Mouse (Mus musculus): Measurements from ENCODE around the gene Unc119b. TPM values are rescaled to one million over a fixed set of nuclear protein-coding genes. Genes with fewer than 3 reads are reported as not detected.
A peak's percentile ranks its signal among the peaks of the same experiment; 100 is the strongest.

Unc119b gene
- polyA plus RNA-seq, 1 experiment from 2014 or later, result 64.6 TPM

DNA sequence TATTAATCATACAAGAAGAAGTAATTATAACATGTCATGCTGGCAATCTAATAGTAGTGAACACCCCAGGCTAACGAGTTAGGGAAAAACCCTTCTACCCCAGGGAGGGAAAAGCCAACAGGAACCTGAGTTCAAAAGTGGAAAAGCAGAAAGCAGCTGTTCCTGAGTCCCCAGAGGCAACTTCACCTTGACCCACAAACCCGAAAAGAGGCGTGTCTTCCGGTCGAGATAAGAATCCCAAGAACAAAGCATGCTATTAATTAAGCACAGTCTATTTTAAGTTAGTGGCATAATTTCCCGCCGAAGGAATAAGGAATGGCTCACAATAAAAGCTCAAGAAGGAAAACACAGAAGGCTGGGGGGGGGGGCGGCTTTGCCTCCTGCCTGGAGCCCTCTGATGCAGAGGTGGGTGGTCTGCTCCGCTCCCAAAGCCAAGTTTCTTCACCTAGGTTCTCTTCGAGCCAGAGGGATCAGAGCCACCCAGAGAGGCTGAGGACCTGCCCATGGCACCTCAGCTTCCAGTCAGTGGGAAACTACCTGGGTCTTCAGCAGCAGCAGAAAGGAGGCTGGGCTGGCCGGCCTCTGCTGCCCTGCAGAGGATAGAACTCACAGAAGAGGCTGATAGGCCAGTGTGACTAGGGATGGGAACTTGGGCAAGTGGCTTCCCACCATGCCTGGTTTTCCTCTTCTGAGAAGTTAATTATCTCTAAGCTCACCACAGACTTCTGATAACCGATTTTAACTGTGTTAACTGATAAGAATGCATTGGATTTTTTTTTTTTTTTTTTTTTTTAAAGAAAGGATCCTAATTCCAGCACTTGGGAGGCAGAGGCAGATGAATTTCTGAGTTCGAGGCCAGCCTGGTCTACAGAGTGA, 26.5 kb upstream of the Unc119b start:
- H3K4me2 ChIP-seq, result no peak overlapping the region
- no peak overlapping the region for H3K4me3 ChIP-seq (ENCODE audit: low read depth, low read length)
- ATAC-seq (ENCODE audit: low FRiP score) (no peak), DNase-seq (ENCODE audit: low spot score, missing footprints) (peak; percentile 51)
- WGBS, result 67% methylated on average over 13 of the region's 13 CpGs
- peaks cover 12% of the 10 kb centered on the region for H3K4me1 ChIP-seq (ENCODE audit: control insufficient read depth, insufficient read depth, low read length)
- no peaks in the 10 kb centered on the region for H3K27me3 ChIP-seq (ENCODE audit: control insufficient read depth, insufficient read depth, low read length)
- H3K27ac ChIP-seq (ENCODE audit: low read depth, low read length), result no peak overlapping the region
- no peaks in the 10 kb centered on the region for H3K36me3 ChIP-seq (ENCODE audit: control insufficient read depth, insufficient read depth, low read length)
- H3K9ac ChIP-seq (ENCODE audit: low read length), result no peak overlapping the region
- no peaks in the 10 kb centered on the region for H3K9me3 ChIP-seq (ENCODE audit: control insufficient read depth, low read length)

GRCm38 (mm10) chr5:115160655-115161054, 25.9 kb upstream of the Unc119b start:
- no peak overlapping the region for H3K27ac ChIP-seq (ENCODE audit: low read depth, low read length)
- H3K27me3 ChIP-seq (ENCODE audit: control insufficient read depth, insufficient read depth, low read length), result no peaks in the 10 kb centered on the region
- H3K4me3 ChIP-seq (ENCODE audit: low read depth, low read length), result no peak overlapping the region
- peak; percentile 64 for DNase-seq (ENCODE audit: low spot score, missing footprints)
- 80% methylated on average over 6 of the region's 6 CpGs for WGBS
- H3K4me1 ChIP-seq (ENCODE audit: control insufficient read depth, insufficient read depth, low read length), result peaks cover 18% of the 10 kb centered on the region
- H3K4me2 ChIP-seq, result no peak overlapping the region
- ATAC-seq (ENCODE audit: low FRiP score), result no peak
- H3K9ac ChIP-seq (ENCODE audit: low read length), result no peak overlapping the region
- no peaks in the 10 kb centered on the region for H3K9me3 ChIP-seq (ENCODE audit: control insufficient read depth, low read length)
- no peaks in the 10 kb centered on the region for H3K36me3 ChIP-seq (ENCODE audit: control insufficient read depth, insufficient read depth, low read length)

- DNase-seq (ENCODE audit: low spot score, missing footprints) (no peak), ATAC-seq (ENCODE audit: low FRiP score) (no peak)
- Histone ChIP-seq H3K4me2 (peak overlapping the region; percentile 87), H3K9me3 (ENCODE audit: control insufficient read depth, low read length) (no peaks in the 10 kb centered on the region), H3K36me3 (ENCODE audit: control insufficient read depth, insufficient read depth, low read length) (no peaks in the 10 kb centered on the region), H3K4me3 (ENCODE audit: low read depth, low read length) (peak overlapping the region; percentile 89), H3K9ac (ENCODE audit: low read length) (peak overlapping the region; percentile 94), H3K4me1 (ENCODE audit: control insufficient read depth, insufficient read depth, low read length) (peaks cover 30% of the 10 kb centered on the region), H3K27me3 (ENCODE audit: control insufficient read depth, insufficient read depth, low read length) (no peaks in the 10 kb centered on the region), H3K27ac (ENCODE audit: low read depth, low read length) (peak overlapping the region; percentile 93)
- 34% methylated on average over 12 of the region's 12 CpGs for WGBS
These were observed 24.4 kb upstream of the Unc119b start for GRCm38 (mm10) chr5:115159165-115159564.

- DNase-seq (ENCODE audit: low spot score, missing footprints) (peak; percentile 99), ATAC-seq (ENCODE audit: low FRiP score) (peak; percentile 98)
- Histone ChIP-seq H3K4me1 (ENCODE audit: control insufficient read depth, insufficient read depth, low read length) (peaks cover 33% of the 10 kb centered on the region), H3K4me3 (ENCODE audit: low read depth, low read length) (peak within 1 kb of the TSS; percentile 89), H3K36me3 (ENCODE audit: control insufficient read depth, insufficient read depth, low read length) (no peaks in the 10 kb centered on the region), H3K9me3 (ENCODE audit: control insufficient read depth, low read length) (no peaks in the 10 kb centered on the region), H3K27ac (ENCODE audit: low read depth, low read length) (peak within 1 kb of the TSS; percentile 93), H3K27me3 (ENCODE audit: control insufficient read depth, insufficient read depth, low read length) (no peaks in the 10 kb centered on the region), H3K4me2 (peak within 1 kb of the TSS; percentile 87), H3K9ac (ENCODE audit: low read length) (peak within 1 kb of the TSS; percentile 94)
- under 1% methylated on average over 76 of the region's 78 CpGs for WGBS
These were observed 23.5 kb upstream of the Unc119b start, which contains the start of gene Mlec for GRCm38 (mm10) chr5:115158040-115158983. TSS of gene Mlec (minus strand) at chr5:115158179.

- ATAC-seq (ENCODE audit: low FRiP score), result no peak
- Histone ChIP-seq H3K4me2 (peak overlapping the region; percentile 87), H3K9me3 (ENCODE audit: control insufficient read depth, low read length) (no peaks in the 10 kb centered on the region), H3K4me1 (ENCODE audit: control insufficient read depth, insufficient read depth, low read length) (peaks cover 34% of the 10 kb centered on the region), H3K27me3 (ENCODE audit: control insufficient read depth, insufficient read depth, low read length) (no peaks in the 10 kb centered on the region), H3K36me3 (ENCODE audit: control insufficient read depth, insufficient read depth, low read length) (no peaks in the 10 kb centered on the region), H3K4me3 (ENCODE audit: low read depth, low read length) (peak overlapping the region; percentile 89), H3K27ac (ENCODE audit: low read depth, low read length) (no peak overlapping the region), H3K9ac (ENCODE audit: low read length) (peak overlapping the region; percentile 94)
- peak; percentile 95 for DNase-seq (ENCODE audit: low spot score, missing footprints)
- WGBS, result 2% methylated on average over 26 of the region's 26 CpGs
These were observed 22.3 kb upstream of the Unc119b start for GRCm38 (mm10) chr5:115156933-115157589.

- no peaks in the 10 kb centered on the region for H3K9me3 ChIP-seq (ENCODE audit: control insufficient read depth, low read length)
- peak overlapping the region; percentile 89; the same call in 1 of the 2 replicates for H3K4me3 ChIP-seq (ENCODE audit: low read depth, low read length)
- WGBS, result 71% methylated on average over 7 of the region's 7 CpGs
- peaks cover 34% of the 10 kb centered on the region for H3K4me1 ChIP-seq (ENCODE audit: control insufficient read depth, insufficient read depth, low read length)
- no peak for ATAC-seq (ENCODE audit: low FRiP score)
- no peak overlapping the region for H3K27ac ChIP-seq (ENCODE audit: low read depth, low read length)
- H3K9ac ChIP-seq (ENCODE audit: low read length), result peak overlapping the region; percentile 94
- no peaks in the 10 kb centered on the region for H3K27me3 ChIP-seq (ENCODE audit: control insufficient read depth, insufficient read depth, low read length)
- peak overlapping the region; percentile 87 for H3K4me2 ChIP-seq
- H3K36me3 ChIP-seq (ENCODE audit: control insufficient read depth, insufficient read depth, low read length), result 0 out of 2 replicates have a peak, but pooled peaks cover 2% of the 10 kb centered on the region
- DNase-seq (ENCODE audit: low spot score, missing footprints), result peak; percentile 85
These were observed 21.6 kb upstream of the Unc119b start for GRCm38 (mm10) chr5:115156401-115156800.

GRCm38 (mm10) chr5:115155831-115156230, 21.1 kb upstream of the Unc119b start:
- peaks cover 2% of the 10 kb centered on the region; the same call in 1 of the 2 replicates for H3K36me3 ChIP-seq (ENCODE audit: control insufficient read depth, insufficient read depth, low read length)
- no peak overlapping the region for H3K27ac ChIP-seq (ENCODE audit: low read depth, low read length)
- peaks cover 34% of the 10 kb centered on the region for H3K4me1 ChIP-seq (ENCODE audit: control insufficient read depth, insufficient read depth, low read length)
- DNase-seq (ENCODE audit: low spot score, missing footprints), result peak; percentile 79
- H3K4me2 ChIP-seq, result peak overlapping the region; percentile 87
- no peak overlapping the region; the same call in 1 of the 2 replicates for H3K4me3 ChIP-seq (ENCODE audit: low read depth, low read length)
- H3K9ac ChIP-seq (ENCODE audit: low read length), result peak overlapping the region; percentile 94
- H3K27me3 ChIP-seq (ENCODE audit: control insufficient read depth, insufficient read depth, low read length), result no peaks in the 10 kb centered on the region
- no peak for ATAC-seq (ENCODE audit: low FRiP score)
- WGBS, result 73% methylated on average over 5 of the region's 5 CpGs
- H3K9me3 ChIP-seq (ENCODE audit: control insufficient read depth, low read length), result no peaks in the 10 kb centered on the region

DNA sequence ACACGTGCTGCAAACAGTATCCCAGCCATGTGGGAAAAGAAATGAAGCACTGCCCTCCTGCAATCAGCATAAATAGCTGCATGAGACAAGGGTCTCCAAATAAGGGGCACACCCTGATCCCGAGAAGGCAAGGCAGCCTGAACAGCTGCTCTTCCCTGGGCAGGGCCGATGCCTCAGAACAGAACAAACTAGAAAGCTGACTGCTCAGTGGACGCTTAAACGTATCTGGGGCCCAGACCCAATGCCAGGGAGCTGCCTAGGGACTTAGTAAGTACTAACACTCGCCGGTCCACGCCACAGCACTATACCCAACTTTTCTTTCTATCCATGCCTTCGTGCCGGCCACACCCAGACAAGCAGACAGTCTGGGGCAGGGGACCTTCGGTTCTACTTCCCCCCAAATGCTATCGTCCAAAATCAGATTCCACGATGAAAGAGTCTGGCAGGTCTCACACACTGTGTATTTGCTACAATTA, 20.4 kb upstream of the Unc119b start:
- ATAC-seq (ENCODE audit: low FRiP score) (no peak), DNase-seq (ENCODE audit: low spot score, missing footprints) (peak; percentile 71)
- WGBS, result 77% methylated on average over 13 of the region's 13 CpGs
- peaks cover 9% of the 10 kb centered on the region; the same call in 1 of the 2 replicates for H3K36me3 ChIP-seq (ENCODE audit: control insufficient read depth, insufficient read depth, low read length)
- no peaks in the 10 kb centered on the region for H3K27me3 ChIP-seq (ENCODE audit: control insufficient read depth, insufficient read depth, low read length)
- no peaks in the 10 kb centered on the region for H3K9me3 ChIP-seq (ENCODE audit: control insufficient read depth, low read length)
- H3K4me3 ChIP-seq (ENCODE audit: low read depth, low read length), result no peak overlapping the region
- H3K4me2 ChIP-seq, result peak overlapping the region; percentile 87
- peak overlapping the region; percentile 13; the same call in 1 of the 2 replicates for H3K9ac ChIP-seq (ENCODE audit: low read length)
- peaks cover 34% of the 10 kb centered on the region for H3K4me1 ChIP-seq (ENCODE audit: control insufficient read depth, insufficient read depth, low read length)
- no peak overlapping the region for H3K27ac ChIP-seq (ENCODE audit: low read depth, low read length)
